Mouse (Mus musculus) intestine, postnatal 0 days (tissue): ENCODE results near the gene Krtap3-1. TPM values are rescaled to one million over a fixed set of nuclear protein-coding genes. Genes with fewer than 3 reads are reported as not detected.

ENCODE experiments used
- ATAC-seq: fragments of 200-750 bp; cut with Nextera tagmentation; 2 replicates; pipeline ENCODE4 v1.8.0; 2017; ENCODE audit warnings: mild to moderate bottlenecking, moderate TSS enrichment, moderate library complexity
- H3K27ac ChIP-seq: fragments of 300-500 bp; sonication (generic); 2 replicates; pipeline ENCODE4 v1.5.1; 2014; ENCODE audit warnings: mild to moderate bottlenecking, low read depth, low read length, moderate library complexity
- H3K27me3 ChIP-seq: fragments of 300-500 bp; sonication (generic); replicated peaks from 2 replicates; pipeline ENCODE4 v1.6.1; 2014; ENCODE audit warnings: low read length, mixed read lengths; ENCODE audit not compliant: control insufficient read depth, insufficient read depth
- H3K36me3 ChIP-seq: fragments of 300-500 bp; sonication (generic); 2 replicates; pipeline ENCODE4 v1.6.1; 2014; ENCODE audit warnings: mild to moderate bottlenecking, moderate library complexity; ENCODE audit not compliant: control insufficient read depth, insufficient read depth
- H3K4me1 ChIP-seq: fragments of 300-500 bp; sonication (generic); replicated peaks from 2 replicates; pipeline ENCODE4 v1.6.1; 2014; ENCODE audit warnings: antibody characterized with exemption, low read length, mixed read lengths; ENCODE audit not compliant: control insufficient read depth, insufficient read depth
- H3K4me2 ChIP-seq: fragments of 300-500 bp; sonication (generic); replicated peaks from 2 replicates; pipeline ENCODE4 v1.6.1; 2014; ENCODE audit warnings: low read depth, mild to moderate bottlenecking, moderate library complexity
- H3K4me3 ChIP-seq: fragments of 300-500 bp; sonication (generic); 2 replicates; pipeline ENCODE4 v1.5.1; 2014; ENCODE audit warnings: low read depth, low read length
- H3K9ac ChIP-seq: fragments of 300-500 bp; sonication (generic); 2 replicates; pipeline ENCODE4 v1.6.1; 2014; ENCODE audit warnings: mild to moderate bottlenecking, low read depth, low read length
- H3K9me3 ChIP-seq: fragments of 300-500 bp; sonication (generic); 2 replicates; pipeline ENCODE4 v1.6.1; 2016; ENCODE audit warnings: mixed run types; ENCODE audit not compliant: control insufficient read depth
- CTCF ChIP-seq: sonication (generic); IDR thresholded peaks from 2 replicates; pipeline ENCODE4 v1.5.1; 2016; ENCODE audit warnings: low read depth, mild to moderate bottlenecking, control low read depth, antibody characterized with exemption, moderate library complexity
- WGBS: fragments of 180-500 bp; shearing (Covaris S2); extraction: QIAGEN DNeasy Blood & Tissue Kit; methylation state at CpG from one replicate; pipeline ENCODE4 v1.1.7; 2014; 5-methylcytosine and 5-hydroxymethylcytosine counted together
- polyA plus RNA-seq: library from polyadenylated mRNA; unstranded; fragments of >200 nt; fragmentation: Nextera tagmentation; extraction: Ambion mirVana; gene quantifications from 2 replicates; pipeline ENCODE4 v1.2.1, GENCODE M21; 2015

Krtap3-1 gene
- polyA plus RNA-seq, 1 experiment from 2014 or later, result 3.4 TPM

- no peak overlapping the region for H3K9ac ChIP-seq
- no peak for ATAC-seq
- no peaks in the 10 kb centered on the region for H3K36me3 ChIP-seq
- H3K9me3 ChIP-seq, result no peaks in the 10 kb centered on the region
- H3K4me3 ChIP-seq, result no peak overlapping the region
- 68% methylated on average over 4 of the region's 4 CpGs for WGBS
- no peaks in the 10 kb centered on the region for H3K27me3 ChIP-seq
- TF ChIP-seq CTCF, result no peak
- no peak overlapping the region for H3K27ac ChIP-seq
- H3K4me1 ChIP-seq, result no peaks in the 10 kb centered on the region
- H3K4me2 ChIP-seq, result no peak overlapping the region
Observed at GRCm38 (mm10) chr11:99573164-99573563, 6.7 kb upstream of the Krtap3-1 start.

DNA sequence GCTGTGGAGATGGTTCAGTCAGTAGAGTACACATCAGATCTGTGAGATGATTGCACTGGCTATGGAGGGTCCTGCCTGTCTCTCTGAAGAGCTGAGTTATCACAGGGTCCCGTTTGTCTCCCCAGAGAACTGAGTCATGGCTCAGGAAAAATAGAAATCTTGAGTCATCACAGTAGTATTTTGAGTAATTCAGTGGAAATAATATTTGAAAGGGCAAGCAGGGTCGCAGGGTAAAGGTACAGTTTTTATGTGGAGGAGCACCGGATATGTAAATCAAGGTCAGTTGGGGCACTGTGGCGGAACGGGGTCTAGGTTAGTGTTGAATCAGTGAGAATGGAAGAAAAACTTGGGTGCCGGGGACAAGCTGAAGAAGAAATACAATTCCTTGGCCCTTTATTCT, 3.9 kb downstream of the Krtap3-1 start:
- no peaks in the 10 kb centered on the region for H3K36me3 ChIP-seq
- TF ChIP-seq CTCF, result no peak
- no peak overlapping the region for H3K4me2 ChIP-seq
- no peak overlapping the region for H3K27ac ChIP-seq
- H3K9me3 ChIP-seq, result no peaks in the 10 kb centered on the region
- H3K4me3 ChIP-seq, result no peak overlapping the region
- H3K4me1 ChIP-seq, result no peaks in the 10 kb centered on the region
- 80% methylated on average over 6 of the region's 6 CpGs for WGBS
- no peak for ATAC-seq
- no peaks in the 10 kb centered on the region for H3K27me3 ChIP-seq
- H3K9ac ChIP-seq, result no peak overlapping the region

DNA sequence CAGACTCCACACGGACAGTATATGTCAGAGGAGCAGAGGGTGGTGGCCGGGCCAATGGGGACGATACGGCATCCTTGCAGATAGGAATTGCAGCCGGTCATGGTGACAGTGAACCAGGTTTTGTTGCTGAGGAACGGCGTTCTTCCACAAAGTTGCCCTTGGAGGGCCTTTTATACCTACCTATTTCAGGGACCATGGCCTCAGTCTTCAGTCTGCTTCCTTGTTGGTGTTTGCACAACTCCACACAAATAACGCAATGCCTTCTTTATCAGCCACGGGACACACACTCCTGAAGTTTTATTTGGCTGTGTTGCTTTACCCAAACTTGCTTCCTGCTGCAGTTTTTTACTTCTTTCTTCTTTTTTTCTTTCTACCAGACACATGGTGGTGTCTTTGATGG, 7.1 kb downstream of the Krtap3-1 start, which contains the start of gene Gm11939:
TSS of gene Gm11939 (minus strand) at position 101 of the 400 bp plus-strand sequence.
- Histone ChIP-seq H3K9me3 (no peaks in the 10 kb centered on the region), H3K4me2 (no peak within 1 kb of the TSS), H3K27me3 (no peaks in the 10 kb centered on the region), H3K36me3 (no peaks in the 10 kb centered on the region), H3K27ac (no peak within 1 kb of the TSS), H3K4me1 (no peaks in the 10 kb centered on the region), H3K9ac (no peak within 1 kb of the TSS), H3K4me3 (no peak within 1 kb of the TSS)
- ATAC-seq, result no peak
- WGBS, result 67% methylated on average over 9 of the region's 9 CpGs
- no peak for TF ChIP-seq CTCF

GRCm38 (mm10) chr11:99557976-99558745, 8.3 kb downstream of the Krtap3-1 start:
- WGBS, result 70% methylated on average over 3 of the region's 3 CpGs
- no peak for ATAC-seq
- Histone ChIP-seq H3K27ac (no peak overlapping the region), H3K9ac (no peak overlapping the region), H3K4me2 (no peak overlapping the region), H3K36me3 (no peaks in the 10 kb centered on the region), H3K4me1 (no peaks in the 10 kb centered on the region), H3K9me3 (no peaks in the 10 kb centered on the region), H3K27me3 (no peaks in the 10 kb centered on the region), H3K4me3 (no peak overlapping the region)
- no peak for TF ChIP-seq CTCF

DNA sequence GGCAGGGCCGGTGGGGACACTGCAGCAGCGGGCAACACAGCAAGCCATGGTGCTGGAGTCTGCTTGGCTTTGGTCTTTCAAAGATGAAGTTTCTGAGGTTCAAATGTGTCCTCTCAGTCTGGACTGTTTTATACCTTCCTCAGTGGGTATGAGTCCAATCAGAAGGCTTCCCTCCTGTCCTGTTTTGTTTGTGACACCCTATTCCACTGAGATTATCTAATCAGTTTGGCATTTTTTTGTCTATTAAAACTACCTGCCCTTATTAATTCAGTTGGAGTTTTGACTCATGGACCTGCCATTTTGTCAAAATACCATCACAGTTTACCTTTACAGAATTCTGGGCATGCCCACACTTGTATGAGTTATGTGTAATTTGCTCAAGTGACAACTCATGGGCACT, 9.7 kb downstream of the Krtap3-1 start, which contains the start of gene Krtap3-2:
TSS of gene Krtap3-2 (minus strand) at position 101 of the 400 bp plus-strand sequence.
- Histone ChIP-seq H3K4me1 (no peaks in the 10 kb centered on the region), H3K4me3 (no peak within 1 kb of the TSS), H3K36me3 (no peaks in the 10 kb centered on the region), H3K9ac (no peak within 1 kb of the TSS), H3K27ac (no peak within 1 kb of the TSS), H3K27me3 (no peaks in the 10 kb centered on the region), H3K9me3 (no peaks in the 10 kb centered on the region), H3K4me2 (no peak within 1 kb of the TSS)
- WGBS, result 88% methylated on average over 1 of the region's 2 CpGs
- no peak for ATAC-seq
- no peak for TF ChIP-seq CTCF

DNA sequence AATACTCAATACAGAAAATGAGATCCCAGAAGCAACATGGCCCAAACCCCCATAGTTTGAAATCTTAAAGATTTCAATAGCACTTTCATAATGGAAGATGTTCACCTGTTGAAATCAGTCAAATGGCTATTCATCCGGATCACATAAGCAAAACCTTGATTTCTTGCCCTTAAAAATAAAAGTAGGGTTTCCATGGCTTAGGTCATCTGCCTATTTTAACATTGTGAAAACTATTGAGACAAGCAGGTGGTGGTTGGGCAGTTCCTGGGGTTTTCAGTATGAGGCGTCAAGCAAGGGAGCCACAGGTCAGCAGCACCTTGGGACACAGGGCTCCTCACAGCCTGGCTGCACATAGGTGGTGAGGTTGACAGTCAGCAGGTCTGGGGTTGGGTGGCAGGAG, 10.2 kb downstream of the Krtap3-1 start:
- no peak for ATAC-seq
- H3K4me3 ChIP-seq, result no peak overlapping the region
- no peaks in the 10 kb centered on the region for H3K36me3 ChIP-seq
- 85% methylated on average over 2 of the region's 2 CpGs for WGBS
- H3K4me1 ChIP-seq, result no peaks in the 10 kb centered on the region
- H3K9me3 ChIP-seq, result no peaks in the 10 kb centered on the region
- no peak for TF ChIP-seq CTCF
- no peak overlapping the region for H3K27ac ChIP-seq
- no peak overlapping the region for H3K4me2 ChIP-seq
- H3K27me3 ChIP-seq, result no peaks in the 10 kb centered on the region
- no peak overlapping the region for H3K9ac ChIP-seq
